In the genomic region with DNA sequence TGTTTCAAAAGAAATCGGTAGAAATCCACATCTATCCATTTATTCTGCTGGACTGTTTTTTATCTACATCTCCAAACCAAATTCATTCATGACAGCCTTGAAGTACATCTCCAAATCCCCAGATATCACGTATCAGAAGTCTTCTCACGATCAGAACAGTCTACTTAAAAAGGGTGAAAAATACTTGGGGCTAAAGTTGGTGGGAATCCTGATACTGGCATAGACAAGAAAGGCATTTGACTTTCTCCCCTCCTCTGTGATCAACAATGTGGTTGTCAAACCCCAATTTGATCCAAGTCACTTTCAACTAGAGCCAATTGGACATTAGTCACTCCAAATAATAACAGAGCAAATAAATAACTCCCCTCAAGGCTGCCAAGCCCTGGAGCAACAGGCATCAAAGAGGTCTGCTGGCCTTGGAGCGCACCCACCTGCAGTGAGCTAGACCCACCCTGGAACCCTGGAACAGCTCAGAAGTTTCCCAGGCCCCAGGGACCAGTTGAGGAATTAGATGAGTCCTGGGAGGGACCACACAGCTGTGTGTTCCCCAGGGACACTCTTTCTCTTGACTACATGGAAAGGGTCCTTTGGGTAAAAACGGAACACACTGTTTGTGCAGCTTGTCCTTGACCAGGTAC, we compare ENCODE assay signal across 26 mouse cellular contexts. TPM values are rescaled to one million over a fixed set of nuclear protein-coding genes. Genes with fewer than 3 reads are reported as not detected.
DNase-seq lines count a peak whose midpoint lies in the region; ATAC-seq and TF ChIP-seq lines count a peak whose summit lies in the region.
"Had no signal": no experiment of that assay in that cellular context is flagged by ENCODE, and none has a peak within 500 bp of the region (broad histone marks: within the 10 kb centered on the region; RNA-seq: fewer than 3 reads in every experiment).

No protein-coding gene starts in this region.

- DNase-seq in adrenal gland, adult 8-10 months, result peak; percentile 50
- no peak for DNase-seq in adrenal gland, postnatal 10 days
- no peak for DNase-seq in layer of hippocampus, adult 2 months (ENCODE audit: low spot score in 2 of 2)
- no peak for DNase-seq in layer of hippocampus, adult 9-10 months (ENCODE audit: low spot score)
- DNase-seq in adrenal gland, postnatal 36 days, result peak; percentile 49 to 50
- DNase-seq in retina, postnatal 1 day, result no peak
- no peak for DNase-seq in testis, postnatal 14 days (ENCODE audit: low spot score)
- DNase-seq: cerebellum, adult 9-10 months; forebrain, postnatal 0 days; heart, postnatal 10 days; kidney, adult 2 months; kidney, postnatal 10 days; lung, adult 18-20 months; lung, postnatal 14 days; thymus, adult 2 months had no signal

- 66% methylated on average over 5 of the region's 5 CpGs for WGBS in hindbrain, embryonic 16.5 days

- H3K4me1 ChIP-seq in hindbrain, embryonic 16.5 days (ENCODE audit: control insufficient read depth, insufficient read depth, low read depth, low read length), result peaks cover 9% of the 10 kb centered on the region
- H3K4me1 ChIP-seq: stomach, embryonic 15.5 days had no signal

- H3K9ac ChIP-seq in hindbrain, embryonic 16.5 days (ENCODE audit: low read depth, low read length), result no peak overlapping the region
- H3K9ac ChIP-seq: embryonic facial prominence, embryonic 13.5 days; forebrain, postnatal 0 days; neural tube, embryonic 12.5 days; stomach, embryonic 15.5 days had no signal

- H3K36me3 ChIP-seq in hindbrain, embryonic 16.5 days (ENCODE audit: control insufficient read depth, insufficient read depth, low read length), result no peaks in the 10 kb centered on the region
- H3K36me3 ChIP-seq: G1E had no signal

- 0 out of 2 replicates have a peak overlapping the region, but pooled peaks have one; percentile 16 for H3K4me2 ChIP-seq in hindbrain, embryonic 16.5 days (ENCODE audit: low read length)
- H3K4me2 ChIP-seq: embryonic facial prominence, embryonic 13.5 days; heart, embryonic 11.5 days; liver, embryonic 11.5 days; neural tube, embryonic 12.5 days; stomach, embryonic 15.5 days had no signal

- no peak for TF ChIP-seq CTCF in layer of hippocampus, adult 2 months (conservative IDR thresholded peaks at IDR 0.05)

- peak; percentile 84 for ATAC-seq in hindbrain, embryonic 16.5 days
- ATAC-seq: forebrain, postnatal 0 days; inflammation-experienced regulatory T-cells, adult 6 months had no signal

- H3K27me3 ChIP-seq in hindbrain, embryonic 16.5 days (replicated peaks; ENCODE audit: control insufficient read depth, insufficient read depth, low read length), result no peaks in the 10 kb centered on the region
- H3K27me3 ChIP-seq: embryonic facial prominence, embryonic 13.5 days; neural tube, embryonic 12.5 days; stomach, embryonic 15.5 days had no signal

- no peaks in the 10 kb centered on the region for H3K9me3 ChIP-seq in hindbrain, embryonic 16.5 days (ENCODE audit: control insufficient read depth, low read length)
- H3K9me3 ChIP-seq: embryonic facial prominence, embryonic 13.5 days; forebrain, embryonic 10.5 days; G1E; neural tube, embryonic 12.5 days; stomach, embryonic 15.5 days had no signal

- H3K27ac ChIP-seq in layer of hippocampus, adult 2 months, result peak overlapping the region; percentile 76
- peak overlapping the region; percentile 25; the same call in 1 of the 2 replicates for H3K27ac ChIP-seq in hindbrain, embryonic 16.5 days (ENCODE audit: low read depth, low read length)
- H3K27ac ChIP-seq: embryonic facial prominence, embryonic 13.5 days; forebrain, embryonic 10.5 days; neural tube, embryonic 12.5 days; stomach, embryonic 15.5 days had no signal

- H3K4me3 ChIP-seq in layer of hippocampus, adult 2 months, result no peak overlapping the region
- H3K4me3 ChIP-seq in hindbrain, embryonic 16.5 days (ENCODE audit: low read length), result no peak overlapping the region
- H3K4me3 ChIP-seq: embryonic facial prominence, embryonic 13.5 days; forebrain, embryonic 10.5 days; neural tube, embryonic 12.5 days; stomach, embryonic 15.5 days had no signal

RNA-seq across cellular contexts. Expression of a gene that starts 9.6 kb away (rescaled TPM):
- total RNA-seq in adrenal gland, adult 8-10 months (2022), result 10 to 100 TPM; 62.3 to 89.5 (median 76.4) TPM
- total RNA-seq in adrenal gland, postnatal 10 days (2021), result 10 to 100 TPM; 59.9 to 65.6 TPM
- total RNA-seq in layer of hippocampus, adult 2 months (2021), result 100 to 1,000 TPM; 217 to 220 TPM
- total RNA-seq in adrenal gland, postnatal 36 days (2021), result 10 to 100 TPM; 82.6 to 83.9 TPM
- 800 and 988 TPM in 2 replicates for polyA plus RNA-seq in hindbrain, embryonic 16.5 days (2015; fragmentation: Nextera tagmentation; extraction: Ambion mirVana)
- total RNA-seq: G1E; megakaryocyte, adult 5-6 weeks; monocyte, adult 5-6 weeks had no signal
- polyA plus RNA-seq: G1E had no signal

Comparison
In these comparisons a context has a peak if more than half of its experiments do, and no peak if none do; other contexts are left out.
1. DNase-seq: peak in adrenal gland, adult 8-10 months (single experiment) and adrenal gland, postnatal 36 days (2 of 2); none in adrenal gland, postnatal 10 days (single experiment), layer of hippocampus, adult 2 months (0 of 2), layer of hippocampus, adult 9-10 months (single experiment), retina, postnatal 1 day (single experiment) and testis, postnatal 14 days (single experiment).